Mouse (Mus musculus): ENCODE results near the gene Lep. TPM values are rescaled to one million over a fixed set of nuclear protein-coding genes. Genes with fewer than 3 reads are reported as not detected.

Gene Lep
- total and polyA plus RNA-seq, 3 experiments = 0.11 TPM; not detected in 2

GRCm38 (mm10) chr6:29056377-29056776 lies 3.6 kb upstream of the Lep start:
- DNase-seq (ENCODE audit: low spot score) (no peak), ATAC-seq (ENCODE audit: extremely low read depth, insufficient number of reproducible peaks, low FRiP score, poor library complexity, severe bottlenecking) (no peak)
- H3K4me3 ChIP-seq (ENCODE audit: low read depth, low read length) = no peak overlapping the region
- peaks cover 19% of the 10 kb centered on the region; the same call in 1 of the 2 replicates for H3K27me3 ChIP-seq (ENCODE audit: insufficient read depth, low read length)
- H3K36me3 ChIP-seq (replicated peaks) = no peaks in the 10 kb centered on the region
- no peaks in the 10 kb centered on the region for H3K9me3 ChIP-seq (replicated peaks)
- TF ChIP-seq GATA1 (IDR thresholded peaks at IDR 0.05; ENCODE audit: borderline replicate concordance, low read length) (no peak), GATA2 (IDR thresholded peaks at IDR 0.05; ENCODE audit: borderline replicate concordance, low read depth, low read length) (no peak), POLR2AphosphoS5 (IDR thresholded peaks at IDR 0.05; ENCODE audit: insufficient replicate concordance, low read depth, low read length) (no peak), TAL1 (conservative IDR thresholded peaks at IDR 0.05; ENCODE audit: low read depth, low read length) (no peak), CTCF (IDR thresholded peaks at IDR 0.05; ENCODE audit: low read depth, low read length) (no peak)
- no peaks in the 10 kb centered on the region for H3K4me1 ChIP-seq (ENCODE audit: insufficient read depth, low read depth, low read length)

GRCm38 (mm10) chr6:29066389-29066790 lies 6.4 kb downstream of the Lep start:
- no peaks in the 10 kb centered on the region for H3K9me3 ChIP-seq (replicated peaks)
- H3K27me3 ChIP-seq (ENCODE audit: insufficient read depth, low read length) = peaks cover 25% of the 10 kb centered on the region
- TF ChIP-seq POLR2AphosphoS5 (IDR thresholded peaks at IDR 0.05; ENCODE audit: insufficient replicate concordance, low read depth, low read length) = no peak
- no peak for TF ChIP-seq CTCF (IDR thresholded peaks at IDR 0.05; ENCODE audit: low read depth, low read length)
- TF ChIP-seq GATA2 (IDR thresholded peaks at IDR 0.05; ENCODE audit: borderline replicate concordance, low read depth, low read length) = no peak
- TF ChIP-seq TAL1 (conservative IDR thresholded peaks at IDR 0.05; ENCODE audit: low read depth, low read length) = no peak
- no peak for TF ChIP-seq GATA1 (IDR thresholded peaks at IDR 0.05; ENCODE audit: borderline replicate concordance, low read length)
- H3K36me3 ChIP-seq (replicated peaks) = no peaks in the 10 kb centered on the region
- no peaks in the 10 kb centered on the region for H3K4me1 ChIP-seq (ENCODE audit: insufficient read depth, low read depth, low read length)
- ATAC-seq (ENCODE audit: extremely low read depth, insufficient number of reproducible peaks, low FRiP score, poor library complexity, severe bottlenecking) (no peak), DNase-seq (ENCODE audit: low spot score) (no peak)
- no peak overlapping the region for H3K4me3 ChIP-seq (ENCODE audit: low read depth, low read length)

- H3K9me3 ChIP-seq (replicated peaks) = no peaks in the 10 kb centered on the region
- DNase-seq (ENCODE audit: low spot score) (no peak), ATAC-seq (ENCODE audit: extremely low read depth, insufficient number of reproducible peaks, low FRiP score, poor library complexity, severe bottlenecking) (no peak)
- no peak for TF ChIP-seq TAL1 (conservative IDR thresholded peaks at IDR 0.05; ENCODE audit: low read depth, low read length)
- no peak for TF ChIP-seq POLR2AphosphoS5 (IDR thresholded peaks at IDR 0.05; ENCODE audit: insufficient replicate concordance, low read depth, low read length)
- no peak for TF ChIP-seq GATA2 (IDR thresholded peaks at IDR 0.05; ENCODE audit: borderline replicate concordance, low read depth, low read length)
- no peak for TF ChIP-seq GATA1 (IDR thresholded peaks at IDR 0.05; ENCODE audit: borderline replicate concordance, low read length)
- no peak for TF ChIP-seq CTCF (IDR thresholded peaks at IDR 0.05; ENCODE audit: low read depth, low read length)
- peaks cover 16% of the 10 kb centered on the region; the same call in 1 of the 2 replicates for H3K27me3 ChIP-seq (ENCODE audit: insufficient read depth, low read length)
- no peaks in the 10 kb centered on the region for H3K36me3 ChIP-seq (replicated peaks)
- H3K4me3 ChIP-seq (ENCODE audit: low read depth, low read length) = no peak overlapping the region
- no peaks in the 10 kb centered on the region for H3K4me1 ChIP-seq (ENCODE audit: insufficient read depth, low read depth, low read length)
These were observed 12.2 kb downstream of the Lep start for GRCm38 (mm10) chr6:29072258-29072657.

- H3K27me3 ChIP-seq (ENCODE audit: insufficient read depth, low read length) = peaks cover 16% of the 10 kb centered on the region; the same call in 1 of the 2 replicates
- no peak for TF ChIP-seq TAL1 (conservative IDR thresholded peaks at IDR 0.05; ENCODE audit: low read depth, low read length)
- no peak for TF ChIP-seq CTCF (IDR thresholded peaks at IDR 0.05; ENCODE audit: low read depth, low read length)
- TF ChIP-seq POLR2AphosphoS5 (IDR thresholded peaks at IDR 0.05; ENCODE audit: insufficient replicate concordance, low read depth, low read length) = no peak
- no peak for TF ChIP-seq GATA1 (IDR thresholded peaks at IDR 0.05; ENCODE audit: borderline replicate concordance, low read length)
- TF ChIP-seq GATA2 (IDR thresholded peaks at IDR 0.05; ENCODE audit: borderline replicate concordance, low read depth, low read length) = no peak
- H3K36me3 ChIP-seq (replicated peaks) = no peaks in the 10 kb centered on the region
- H3K9me3 ChIP-seq (replicated peaks) = no peaks in the 10 kb centered on the region
- H3K4me3 ChIP-seq (ENCODE audit: low read depth, low read length) = no peak overlapping the region
- no peak for DNase-seq (ENCODE audit: low spot score)
- no peak for ATAC-seq (ENCODE audit: extremely low read depth, insufficient number of reproducible peaks, low FRiP score, poor library complexity, severe bottlenecking)
- no peaks in the 10 kb centered on the region for H3K4me1 ChIP-seq (ENCODE audit: insufficient read depth, low read depth, low read length)
These were observed 13.6 kb downstream of the Lep start for GRCm38 (mm10) chr6:29073462-29074132.

- DNase-seq (ENCODE audit: low spot score) = no peak
- no peak for ATAC-seq (ENCODE audit: extremely low read depth, insufficient number of reproducible peaks, low FRiP score, poor library complexity, severe bottlenecking)
- Histone ChIP-seq H3K4me3 (ENCODE audit: low read depth, low read length) (no peak overlapping the region), H3K36me3 (replicated peaks) (no peaks in the 10 kb centered on the region), H3K27me3 (ENCODE audit: insufficient read depth, low read length) (peaks cover 11% of the 10 kb centered on the region; the same call in 1 of the 2 replicates), H3K4me1 (ENCODE audit: insufficient read depth, low read depth, low read length) (no peaks in the 10 kb centered on the region), H3K9me3 (replicated peaks) (no peaks in the 10 kb centered on the region)
- TF ChIP-seq POLR2AphosphoS5 (IDR thresholded peaks at IDR 0.05; ENCODE audit: insufficient replicate concordance, low read depth, low read length) (no peak), GATA1 (IDR thresholded peaks at IDR 0.05; ENCODE audit: borderline replicate concordance, low read length) (no peak), TAL1 (conservative IDR thresholded peaks at IDR 0.05; ENCODE audit: low read depth, low read length) (no peak), GATA2 (IDR thresholded peaks at IDR 0.05; ENCODE audit: borderline replicate concordance, low read depth, low read length) (no peak)
These were observed 14.1 kb downstream of the Lep start for GRCm38 (mm10) chr6:29074133-29074469.

GRCm38 (mm10) chr6:29079291-29079690 lies 19.3 kb downstream of the Lep start:
- Histone ChIP-seq H3K9me3 (replicated peaks) (no peaks in the 10 kb centered on the region), H3K4me3 (ENCODE audit: low read depth, low read length) (no peak overlapping the region), H3K36me3 (replicated peaks) (no peaks in the 10 kb centered on the region), H3K4me1 (ENCODE audit: insufficient read depth, low read depth, low read length) (no peaks in the 10 kb centered on the region), H3K27me3 (ENCODE audit: insufficient read depth, low read length) (peaks cover 3% of the 10 kb centered on the region)
- TF ChIP-seq CTCF (IDR thresholded peaks at IDR 0.05; ENCODE audit: low read depth, low read length) (no peak), GATA2 (IDR thresholded peaks at IDR 0.05; ENCODE audit: borderline replicate concordance, low read depth, low read length) (no peak), GATA1 (IDR thresholded peaks at IDR 0.05; ENCODE audit: borderline replicate concordance, low read length) (no peak), TAL1 (conservative IDR thresholded peaks at IDR 0.05; ENCODE audit: low read depth, low read length) (no peak), POLR2AphosphoS5 (IDR thresholded peaks at IDR 0.05; ENCODE audit: insufficient replicate concordance, low read depth, low read length) (no peak)
- DNase-seq (ENCODE audit: low spot score) = no peak
- ATAC-seq (ENCODE audit: extremely low read depth, insufficient number of reproducible peaks, low FRiP score, poor library complexity, severe bottlenecking) = no peak
